Comparison of ENCODE assay signal across 8 mouse cellular contexts in the genomic region with DNA sequence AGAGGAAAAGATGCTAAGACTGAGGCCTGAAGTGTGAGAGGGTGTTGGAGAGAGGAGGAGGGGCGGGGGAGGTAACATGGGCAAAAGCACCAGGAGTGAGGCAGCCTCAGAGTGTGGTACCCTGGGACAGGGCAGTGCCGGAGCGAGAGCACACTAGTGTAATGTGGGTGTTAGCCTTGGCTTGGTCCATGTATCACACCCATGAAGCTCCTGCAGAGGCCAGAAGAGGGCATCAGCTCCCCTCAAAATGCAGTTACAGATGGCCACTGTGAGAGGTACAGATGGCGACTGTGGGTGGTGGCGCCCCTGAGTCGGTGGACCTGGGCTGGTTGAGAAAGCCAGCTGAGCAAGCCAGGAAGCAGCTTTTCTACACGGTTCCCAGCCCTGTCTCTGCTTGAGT. TPM values are rescaled to one million over a fixed set of nuclear protein-coding genes. Genes with fewer than 3 reads are reported as not detected.
DNase-seq lines count a peak whose midpoint lies in the region; ATAC-seq lines count a peak whose summit lies in the region.
"Had no signal": no experiment of that assay in that cellular context is flagged by ENCODE, and none has a peak within 500 bp of the region (broad histone marks: within the 10 kb centered on the region; RNA-seq: fewer than 3 reads in every experiment).

No protein-coding gene starts in this region.

- H3K4me2 ChIP-seq in neural tube, embryonic 15.5 days: no peak overlapping the region

- no peaks in the 10 kb centered on the region for H3K36me3 ChIP-seq in neural tube, embryonic 15.5 days

- no peak for ATAC-seq in neural tube, embryonic 15.5 days (ENCODE audit: low FRiP score)

- no peak overlapping the region for H3K4me3 ChIP-seq in neural tube, embryonic 15.5 days (replicated peaks)

- H3K4me1 ChIP-seq in neural tube, embryonic 15.5 days: no peaks in the 10 kb centered on the region

- no peak overlapping the region for H3K9ac ChIP-seq in neural tube, embryonic 15.5 days (replicated peaks)

- no peaks in the 10 kb centered on the region for H3K9me3 ChIP-seq in neural tube, embryonic 15.5 days (replicated peaks)

- H3K27me3 ChIP-seq in neural tube, embryonic 15.5 days (replicated peaks): no peaks in the 10 kb centered on the region

- DNase-seq in neural tube, embryonic 10.5 days (ENCODE audit: extremely low spot score, low spot score): peak; percentile 27
- peak; percentile 82 for DNase-seq in cerebellum, adult 8-10 months
- peak; percentile 78 to 82 for DNase-seq in frontal cortex, postnatal 36 days (ENCODE audit: low spot score in 2 of 2)
- peak; percentile 23 to 39 for DNase-seq in layer of hippocampus, postnatal 25 days (ENCODE audit: extremely low spot score in 1 of 2, low spot score in 1 of 2)
- DNase-seq in naive thymus-derived CD4-positive, alpha-beta T cell, adult 2 months (ENCODE audit: low read depth): peak; percentile 55
- peak; percentile 61 to 65 for DNase-seq in thymus, postnatal 36 days

- H3K27ac ChIP-seq in neural tube, embryonic 15.5 days (replicated peaks): no peak overlapping the region

- 41% methylated on average over 7 of the region's 7 CpGs for WGBS in neural tube, embryonic 15.5 days

RNA-seq across cellular contexts. Expression of gene Mei1, which starts 11.4 kb away (rescaled TPM):
- 0.05 TPM in 1 of 2 replicates, not detected in the other for polyA plus RNA-seq in neural tube, embryonic 15.5 days (2015; fragmentation: Nextera tagmentation; extraction: Ambion mirVana)
- total RNA-seq in layer of hippocampus, postnatal 25 days (2021): under 1 TPM; 0.12 to 0.59 TPM
- polyA plus RNA-seq: liver, embryonic 16.5 days had no signal

RNA-seq across cellular contexts. Expression of gene 4930407I10Rik, which starts 22.2 kb away (rescaled TPM):
- not detected in 2 replicates for polyA plus RNA-seq in neural tube, embryonic 15.5 days (2015; fragmentation: Nextera tagmentation; extraction: Ambion mirVana)
- not detected for total RNA-seq in layer of hippocampus, postnatal 25 days (2021)
- polyA plus RNA-seq: liver, embryonic 16.5 days had no signal

RNA-seq across cellular contexts. Expression of gene Snu13, which starts 33.8 kb away (rescaled TPM):
- 230 and 272 TPM in 2 replicates for polyA plus RNA-seq in neural tube, embryonic 15.5 days (2015; fragmentation: Nextera tagmentation; extraction: Ambion mirVana)
- 100 to 1,000 TPM; 103 to 104 TPM for total RNA-seq in layer of hippocampus, postnatal 25 days (2021)

RNA-seq across cellular contexts. Expression of gene Ccdc134, which starts 46.6 kb away (rescaled TPM):
- polyA plus RNA-seq in neural tube, embryonic 15.5 days (2015; fragmentation: Nextera tagmentation; extraction: Ambion mirVana): 11.1 and 13.6 TPM in 2 replicates
- total RNA-seq in layer of hippocampus, postnatal 25 days (2021): 10 to 100 TPM; 11.2 to 15.8 TPM

RNA-seq across cellular contexts. Expression of gene Desi1, which starts 47.5 kb away (rescaled TPM):
- polyA plus RNA-seq in neural tube, embryonic 15.5 days (2015; fragmentation: Nextera tagmentation; extraction: Ambion mirVana): 54.1 and 64.0 TPM in 2 replicates
- 100 to 1,000 TPM; 123 to 131 TPM for total RNA-seq in layer of hippocampus, postnatal 25 days (2021)

Comparison
In these comparisons a context has a peak if more than half of its experiments do, and no peak if none do; other contexts are left out.
1. DNase-seq: peak in every context shown above with its lines; median percentile 82 in cerebellum, adult 8-10 months; 80 in frontal cortex, postnatal 36 days; 63 in thymus, postnatal 36 days; 55 in naive thymus-derived CD4-positive, alpha-beta T cell, adult 2 months; 31 in layer of hippocampus, postnatal 25 days; 27 in neural tube, embryonic 10.5 days.